ENCODE assay signal across 13 mouse cellular contexts in the genomic region with DNA sequence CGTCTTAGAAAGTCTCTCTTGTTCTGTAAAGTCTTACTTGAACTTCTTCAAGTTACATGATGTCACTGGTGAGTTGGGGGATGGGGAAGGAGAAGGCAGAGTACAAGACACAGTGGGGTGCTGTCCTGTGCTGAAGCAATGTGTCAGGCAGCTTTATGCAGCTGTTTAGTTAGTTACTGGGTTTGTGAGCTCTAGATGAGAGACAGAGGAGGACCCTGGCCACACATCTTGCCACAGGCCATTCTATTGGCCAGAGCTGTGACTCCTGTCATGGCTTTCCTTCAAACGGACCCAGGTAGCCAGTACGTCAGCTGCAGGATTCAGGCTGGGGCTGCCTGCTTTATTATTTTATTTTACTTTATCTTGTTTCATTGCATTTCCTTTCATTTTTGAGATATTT.
"Had no signal": no experiment of that assay in that cellular context is flagged by ENCODE, and none has a peak within 500 bp of the region (broad histone marks: within the 10 kb centered on the region; RNA-seq: fewer than 3 reads in every experiment).

No protein-coding gene starts in this region.

- DNase-seq: kidney, adult 18-20 months; kidney, postnatal 25 days; liver, embryonic 13.5 days; lung, adult 18-20 months; lung, postnatal 10 days; lung, postnatal 4 days; right cerebral cortex, postnatal 14 days; thymus, postnatal 4 days had no signal

- H3K9me3 ChIP-seq: limb, embryonic 15.5 days; liver, embryonic 13.5 days; midbrain, embryonic 12.5 days; stomach, embryonic 15.5 days had no signal

- H3K27ac ChIP-seq: left cerebral cortex, adult 2 months; limb, embryonic 15.5 days; liver, embryonic 13.5 days; midbrain, embryonic 12.5 days; stomach, embryonic 15.5 days had no signal

- H3K36me3 ChIP-seq: limb, embryonic 15.5 days; liver, embryonic 13.5 days; midbrain, embryonic 12.5 days; stomach, embryonic 15.5 days had no signal

- H3K27me3 ChIP-seq: limb, embryonic 15.5 days; liver, embryonic 13.5 days; megakaryocyte, embryonic 14.5 days; midbrain, embryonic 12.5 days; stomach, embryonic 15.5 days had no signal

- H3K9ac ChIP-seq: limb, embryonic 15.5 days; liver, embryonic 13.5 days; midbrain, embryonic 12.5 days; stomach, embryonic 15.5 days had no signal

- H3K4me3 ChIP-seq: left cerebral cortex, adult 2 months; limb, embryonic 15.5 days; liver, embryonic 13.5 days; megakaryocyte, embryonic 14.5 days; midbrain, embryonic 12.5 days; stomach, embryonic 15.5 days had no signal

- H3K4me2 ChIP-seq: limb, embryonic 15.5 days; liver, embryonic 13.5 days; midbrain, embryonic 12.5 days; stomach, embryonic 15.5 days had no signal

- H3K4me1 ChIP-seq: liver, embryonic 13.5 days; megakaryocyte, embryonic 14.5 days; midbrain, embryonic 12.5 days had no signal
